Mouse (Mus musculus) lung, adult 2 months (tissue): Measurements from ENCODE around the gene Hagh.

ENCODE experiments used
- CTCF ChIP-seq: fragments of 200-500 bp; IDR thresholded peaks from 2 replicates; pipeline ENCODE4 v1.5.1; 2011; ENCODE audit warnings: mild to moderate bottlenecking, low read length, control low read depth; ENCODE audit not compliant: insufficient read depth
- POLR2A ChIP-seq: fragments of 200-500 bp; IDR thresholded peaks from 2 replicates; pipeline ENCODE4 v1.6.1; 2011; ENCODE audit warnings: low read depth, mild to moderate bottlenecking, control low read depth, low read length, borderline replicate concordance; ENCODE audit errors: extremely low read depth

DNA sequence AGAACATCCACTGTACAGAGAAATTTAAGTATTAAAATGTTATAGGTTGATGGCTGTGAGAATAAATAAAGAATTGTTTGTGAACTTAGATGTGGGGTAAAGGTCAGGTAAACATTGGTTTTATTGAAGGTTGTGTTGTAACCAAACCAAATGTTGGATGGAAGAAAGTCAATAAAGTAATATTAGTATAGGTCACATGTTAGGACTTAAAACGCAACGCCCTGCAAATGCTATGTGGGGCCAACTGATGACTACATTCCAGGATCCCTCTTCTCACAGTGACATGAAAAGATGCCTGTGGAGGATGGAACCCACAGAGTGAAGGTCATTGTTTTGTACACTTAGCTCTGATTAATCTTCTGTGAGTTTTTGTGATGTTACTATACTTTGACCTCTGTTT is 20.5 kb upstream of the Hagh start:
- TF ChIP-seq CTCF: no peak
- TF ChIP-seq POLR2A: no peak
